Mouse (Mus musculus) intestine, embryonic 16.5 days (tissue): ENCODE data around the gene Hs3st5. TPM values are rescaled to one million over a fixed set of nuclear protein-coding genes. Genes with fewer than 3 reads are reported as not detected.

Source experiments
- ATAC-seq: fragments of 200-750 bp; cut with Nextera tagmentation; 2 replicates; pipeline ENCODE4 v1.8.0; 2017; ENCODE audit warnings: moderate TSS enrichment, moderate library complexity
- H3K27ac ChIP-seq: fragments of 300-500 bp; sonication (generic); 2 replicates; pipeline ENCODE4 v1.5.1; 2014; ENCODE audit warnings: mild to moderate bottlenecking, low read length
- H3K27me3 ChIP-seq: fragments of 300-500 bp; sonication (generic); replicated peaks from 2 replicates; pipeline ENCODE4 v1.6.1; 2014; ENCODE audit warnings: low read length, control low read depth, mixed read lengths; ENCODE audit not compliant: control insufficient read depth, insufficient read depth
- H3K36me3 ChIP-seq: fragments of 300-500 bp; sonication (generic); 2 replicates; pipeline ENCODE4 v1.6.1; 2014; ENCODE audit warnings: low read length, control low read depth; ENCODE audit not compliant: control insufficient read depth, insufficient read depth
- H3K4me1 ChIP-seq: fragments of 300-500 bp; sonication (generic); 2 replicates; pipeline ENCODE4 v1.6.1; 2014; ENCODE audit warnings: low read length, control low read depth, mixed read lengths; ENCODE audit not compliant: control insufficient read depth, insufficient read depth
- H3K4me2 ChIP-seq: fragments of 300-500 bp; sonication (generic); 2 replicates; pipeline ENCODE4 v1.6.1; 2014; ENCODE audit warnings: low read depth, low read length, control low read depth
- H3K4me3 ChIP-seq: fragments of 300-500 bp; sonication (generic); 2 replicates; pipeline ENCODE4 v1.5.1; 2014; ENCODE audit warnings: mild to moderate bottlenecking, low read length
- H3K9ac ChIP-seq: fragments of 300-500 bp; sonication (generic); 2 replicates; pipeline ENCODE4 v1.6.1; 2014; ENCODE audit warnings: low read depth, low read length
- H3K9me3 ChIP-seq: fragments of 300-500 bp; sonication (generic); 2 replicates; pipeline ENCODE4 v1.6.1; 2016; ENCODE audit warnings: low read length, control low read depth; ENCODE audit not compliant: control insufficient read depth
- WGBS: fragments of 180-500 bp; shearing (Covaris S2); extraction: QIAGEN DNeasy Blood & Tissue Kit; methylation state at CpG from one replicate; pipeline ENCODE4 v1.1.7; 2014; 5-methylcytosine and 5-hydroxymethylcytosine counted together
- polyA plus RNA-seq: library from polyadenylated mRNA; unstranded; fragments of >200 nt; fragmentation: Nextera tagmentation; extraction: Ambion mirVana; gene quantifications from 2 replicates; pipeline ENCODE4 v1.2.1, GENCODE M21; 2015

Gene Hs3st5
- 0.84 and 1.4 TPM in 2 replicates for polyA plus RNA-seq

- WGBS: under 1% methylated on average over 69 of the region's 71 CpGs
- ATAC-seq: peak; percentile 91
- H3K4me2 ChIP-seq: peak within 1 kb of the TSS; percentile 98
- H3K4me1 ChIP-seq: peaks cover 5% of the 10 kb centered on the region; the same call in 1 of the 2 replicates
- H3K27me3 ChIP-seq: peaks cover 12% of the 10 kb centered on the region
- H3K9ac ChIP-seq: peak within 1 kb of the TSS; percentile 56
- H3K4me3 ChIP-seq: peak within 1 kb of the TSS; percentile 64
- no peaks in the 10 kb centered on the region for H3K36me3 ChIP-seq
- H3K9me3 ChIP-seq: no peaks in the 10 kb centered on the region
- H3K27ac ChIP-seq: no peak within 1 kb of the TSS
Observed at GRCm38 (mm10) chr10:36506727-36507555, at the start of gene Hs3st5. Hs3st5 (plus strand) TSS chr10:36506814.

- no peak overlapping the region for H3K9ac ChIP-seq
- no peak overlapping the region for H3K4me2 ChIP-seq
- H3K27me3 ChIP-seq: no peaks in the 10 kb centered on the region
- H3K4me1 ChIP-seq: no peaks in the 10 kb centered on the region
- H3K36me3 ChIP-seq: no peaks in the 10 kb centered on the region
- no peak overlapping the region for H3K4me3 ChIP-seq
- no peak overlapping the region for H3K27ac ChIP-seq
- WGBS: 89% methylated on average over 3 of the region's 3 CpGs
- H3K9me3 ChIP-seq: no peaks in the 10 kb centered on the region
- ATAC-seq: no peak
Observed at GRCm38 (mm10) chr10:36468664-36469063, 38.0 kb upstream of the Hs3st5 start.

- WGBS: 68% methylated on average over 3 of the region's 3 CpGs
- Histone ChIP-seq H3K4me1 (no peaks in the 10 kb centered on the region), H3K27ac (no peak overlapping the region), H3K9me3 (no peaks in the 10 kb centered on the region), H3K4me2 (no peak overlapping the region), H3K4me3 (no peak overlapping the region), H3K36me3 (no peaks in the 10 kb centered on the region), H3K27me3 (no peaks in the 10 kb centered on the region), H3K9ac (no peak overlapping the region)
- no peak for ATAC-seq
Observed at GRCm38 (mm10) chr10:36471135-36471534, 35.5 kb upstream of the Hs3st5 start.

- no peaks in the 10 kb centered on the region for H3K4me1 ChIP-seq
- H3K27me3 ChIP-seq: no peaks in the 10 kb centered on the region
- H3K9me3 ChIP-seq: no peaks in the 10 kb centered on the region
- no peak overlapping the region for H3K4me2 ChIP-seq
- peak; percentile 74 for ATAC-seq
- no peak overlapping the region for H3K9ac ChIP-seq
- H3K4me3 ChIP-seq: no peak overlapping the region
- H3K36me3 ChIP-seq: no peaks in the 10 kb centered on the region
- no peak overlapping the region for H3K27ac ChIP-seq
- WGBS: 38% methylated on average over 3 of the region's 3 CpGs
Observed at GRCm38 (mm10) chr10:36474834-36475233, 31.8 kb upstream of the Hs3st5 start.

- Histone ChIP-seq H3K27ac (no peak overlapping the region), H3K9me3 (no peaks in the 10 kb centered on the region), H3K4me3 (no peak overlapping the region), H3K9ac (no peak overlapping the region), H3K36me3 (no peaks in the 10 kb centered on the region), H3K27me3 (no peaks in the 10 kb centered on the region), H3K4me1 (no peaks in the 10 kb centered on the region), H3K4me2 (no peak overlapping the region)
- 84% methylated on average over 4 of the region's 4 CpGs for WGBS
- ATAC-seq: no peak
Observed at GRCm38 (mm10) chr10:36477543-36477942, 29.1 kb upstream of the Hs3st5 start.

- no peak overlapping the region for H3K9ac ChIP-seq
- no peaks in the 10 kb centered on the region for H3K36me3 ChIP-seq
- H3K4me1 ChIP-seq: no peaks in the 10 kb centered on the region
- no peak overlapping the region for H3K27ac ChIP-seq
- no peak overlapping the region for H3K4me2 ChIP-seq
- no peaks in the 10 kb centered on the region for H3K27me3 ChIP-seq
- 61% methylated on average over 2 of the region's 2 CpGs for WGBS
- no peak overlapping the region for H3K4me3 ChIP-seq
- ATAC-seq: no peak
- H3K9me3 ChIP-seq: no peaks in the 10 kb centered on the region
Observed at GRCm38 (mm10) chr10:36483362-36483761, 23.3 kb upstream of the Hs3st5 start.

- WGBS: 66% methylated on average over 3 of the region's 3 CpGs
- no peaks in the 10 kb centered on the region for H3K36me3 ChIP-seq
- no peak overlapping the region for H3K4me2 ChIP-seq
- no peak for ATAC-seq
- no peaks in the 10 kb centered on the region for H3K27me3 ChIP-seq
- H3K4me3 ChIP-seq: no peak overlapping the region
- H3K27ac ChIP-seq: no peak overlapping the region
- H3K9ac ChIP-seq: no peak overlapping the region
- no peaks in the 10 kb centered on the region for H3K4me1 ChIP-seq
- H3K9me3 ChIP-seq: no peaks in the 10 kb centered on the region
Observed at GRCm38 (mm10) chr10:36484011-36484410, 22.6 kb upstream of the Hs3st5 start.

GRCm38 (mm10) chr10:36484728-36485300, 21.8 kb upstream of the Hs3st5 start:
- no peak overlapping the region for H3K9ac ChIP-seq
- no peaks in the 10 kb centered on the region for H3K9me3 ChIP-seq
- no peak overlapping the region for H3K4me3 ChIP-seq
- ATAC-seq: no peak
- no peak overlapping the region for H3K27ac ChIP-seq
- no peaks in the 10 kb centered on the region for H3K36me3 ChIP-seq
- no peak overlapping the region for H3K4me2 ChIP-seq
- no peaks in the 10 kb centered on the region for H3K27me3 ChIP-seq
- WGBS: 88% methylated on average over 1 of the region's 1 CpGs
- H3K4me1 ChIP-seq: no peaks in the 10 kb centered on the region

GRCm38 (mm10) chr10:36493566-36493965, 13.0 kb upstream of the Hs3st5 start:
- H3K27me3 ChIP-seq: no peaks in the 10 kb centered on the region
- no peak overlapping the region for H3K27ac ChIP-seq
- 83% methylated on average over 1 of the region's 1 CpGs for WGBS
- H3K4me2 ChIP-seq: no peak overlapping the region
- ATAC-seq: no peak
- H3K9ac ChIP-seq: no peak overlapping the region
- no peaks in the 10 kb centered on the region for H3K4me1 ChIP-seq
- H3K4me3 ChIP-seq: no peak overlapping the region
- H3K9me3 ChIP-seq: no peaks in the 10 kb centered on the region
- no peaks in the 10 kb centered on the region for H3K36me3 ChIP-seq
